Mouse (Mus musculus) stomach, postnatal 0 days (tissue): Measurements from ENCODE around the gene Rsph3b.
"Not testable (repeated sequence)": the region's sequence is repeated elsewhere in the genome, so short reads cannot be mapped to it uniquely, and the experiment has no call there.

Experiments used
- CTCF ChIP-seq: IDR thresholded peaks from 2 replicates; pipeline ENCODE4 v1.5.1; 2016; ENCODE audit warnings: antibody characterized with exemption, low read depth, mild to moderate bottlenecking, moderate library complexity
- EP300 ChIP-seq: optimal IDR thresholded peaks from 2 replicates; pipeline ENCODE3; 2016; ENCODE audit warnings: antibody characterized with exemption

DNA sequence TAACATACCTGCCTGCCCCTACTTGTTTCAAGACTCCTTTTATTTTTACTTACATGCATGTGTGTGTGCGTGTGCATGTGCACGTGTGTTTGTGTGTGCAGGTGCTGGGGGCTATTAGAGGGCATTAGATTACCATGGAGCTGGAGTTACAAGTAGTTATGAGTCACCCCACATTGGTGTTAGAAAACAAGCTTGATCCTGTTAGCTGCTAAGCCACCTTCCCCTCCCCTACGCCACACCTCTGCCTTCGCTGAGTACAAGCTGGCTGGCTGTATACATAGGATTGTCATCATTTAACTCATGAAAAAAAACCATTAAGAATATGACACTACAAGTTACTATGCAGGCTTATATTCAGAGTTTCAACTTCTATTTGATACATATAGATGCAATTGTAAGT lies 33.2 kb downstream of the Rsph3b start:
- TF ChIP-seq EP300, CTCF: not testable (repeated sequence)
